ENCODE assay signal across 14 mouse cellular contexts in the genomic region with DNA sequence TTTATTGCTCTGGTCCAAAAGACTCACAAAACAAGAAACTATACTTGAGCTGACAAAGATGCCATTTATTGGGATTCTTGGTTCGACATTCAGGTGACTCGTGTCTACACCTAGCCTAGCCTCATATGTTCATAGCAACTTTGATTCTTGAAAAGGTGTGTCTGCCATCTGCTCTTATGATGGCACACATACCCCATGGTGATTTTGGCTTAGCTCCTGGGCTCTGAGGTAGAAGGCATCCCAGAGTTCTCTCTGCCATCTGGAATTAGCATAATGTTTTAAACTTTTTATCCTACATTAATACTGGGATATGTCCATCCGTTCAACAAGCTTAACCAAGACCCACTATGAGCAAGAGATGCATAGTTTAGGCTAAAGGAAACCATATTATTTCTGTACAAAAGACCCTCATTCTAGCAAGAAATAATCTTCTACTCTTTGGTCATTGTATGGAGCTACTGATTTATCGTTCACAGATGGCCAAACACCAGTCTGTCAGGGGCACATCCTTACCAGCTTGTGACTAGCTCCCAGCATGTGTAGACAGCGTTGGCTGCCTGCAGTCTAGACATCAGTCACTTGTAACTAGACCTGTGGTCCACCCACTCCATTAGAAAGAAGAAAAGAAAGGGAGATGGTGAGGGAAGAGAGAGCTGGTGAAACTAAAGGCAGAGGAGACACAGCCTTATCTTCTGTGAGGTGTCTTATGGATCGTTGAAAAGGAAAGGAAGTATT.
DNase-seq lines count a peak whose midpoint lies in the region; ATAC-seq lines count a peak whose summit lies in the region.
"Had no signal": no experiment of that assay in that cellular context is flagged by ENCODE, and none has a peak within 500 bp of the region (broad histone marks: within the 10 kb centered on the region; RNA-seq: fewer than 3 reads in every experiment).

No protein-coding gene starts in this region.

- peaks cover 16% of the 10 kb centered on the region for H3K4me1 ChIP-seq in forebrain, embryonic 14.5 days (ENCODE audit: control insufficient read depth, insufficient read depth, low read length)
- H3K4me1 ChIP-seq in forebrain, embryonic 10.5 days, result peaks cover 57% of the 10 kb centered on the region
- H3K4me1 ChIP-seq in limb, embryonic 10.5 days, result peaks cover 86% of the 10 kb centered on the region

- no peak overlapping the region for H3K4me2 ChIP-seq in forebrain, embryonic 14.5 days (ENCODE audit: low read length)
- H3K4me2 ChIP-seq: kidney, embryonic 15.5 days; midbrain, embryonic 12.5 days; neural tube, embryonic 12.5 days had no signal

- 84% methylated on average over 6 of the region's 6 CpGs for WGBS in forebrain, embryonic 14.5 days
- WGBS in forebrain, embryonic 10.5 days, result 92% methylated on average over 6 of the region's 6 CpGs
- 87% methylated on average over 6 of the region's 6 CpGs for WGBS in limb, embryonic 10.5 days

- H3K9ac ChIP-seq in forebrain, embryonic 14.5 days (ENCODE audit: low read length), result no peak overlapping the region
- H3K9ac ChIP-seq: kidney, embryonic 15.5 days; midbrain, embryonic 12.5 days; neural tube, embryonic 12.5 days had no signal

- ATAC-seq in forebrain, embryonic 14.5 days, result peak; percentile 38; the same call in 1 of the 2 replicates

- no peaks in the 10 kb centered on the region for H3K9me3 ChIP-seq in forebrain, embryonic 14.5 days (replicated peaks; ENCODE audit: control insufficient read depth, low read length)
- no peaks in the 10 kb centered on the region for H3K9me3 ChIP-seq in forebrain, embryonic 10.5 days
- H3K9me3 ChIP-seq in limb, embryonic 10.5 days (replicated peaks), result no peaks in the 10 kb centered on the region
- H3K9me3 ChIP-seq: kidney, embryonic 15.5 days; midbrain, embryonic 12.5 days; neural tube, embryonic 12.5 days had no signal

- no peaks in the 10 kb centered on the region for H3K27me3 ChIP-seq in forebrain, embryonic 14.5 days (replicated peaks; ENCODE audit: control insufficient read depth, insufficient read depth, low read length)
- peaks cover 22% of the 10 kb centered on the region; the same call in 1 of the 2 replicates for H3K27me3 ChIP-seq in forebrain, embryonic 10.5 days (ENCODE audit: poor library complexity, severe bottlenecking)
- no peaks in the 10 kb centered on the region for H3K27me3 ChIP-seq in limb, embryonic 10.5 days (ENCODE audit: low read depth, poor library complexity, severe bottlenecking)
- H3K27me3 ChIP-seq: neural tube, embryonic 12.5 days had no signal

- DNase-seq in forebrain, embryonic 14.5 days (ENCODE audit: low spot score), result no peak
- no peak for DNase-seq in forebrain, embryonic 10.5 days (ENCODE audit: extremely low spot score, low spot score)
- DNase-seq in left cerebral cortex, postnatal 25 days (ENCODE audit: low spot score in 2 of 2), result peak; percentile 22 to 25
- no peak for DNase-seq in left cerebral cortex, adult 9 months (ENCODE audit: low spot score in 2 of 2)
- peak; percentile 90 for DNase-seq in cerebellum, adult 9-10 months
- DNase-seq in limb, embryonic 10.5 days (ENCODE audit: low spot score), result peak; percentile 29
- no peak for DNase-seq in adipocyte (ENCODE audit: low spot score)
- no peak for DNase-seq in adrenal gland, postnatal 10 days
- DNase-seq: adrenal gland, postnatal 36 days; lung, adult 2 months had no signal

- no peak overlapping the region for H3K4me3 ChIP-seq in forebrain, embryonic 14.5 days (ENCODE audit: low read depth, low read length)
- no peak overlapping the region for H3K4me3 ChIP-seq in forebrain, embryonic 10.5 days
- no peak overlapping the region for H3K4me3 ChIP-seq in limb, embryonic 10.5 days
- H3K4me3 ChIP-seq: kidney, embryonic 15.5 days; midbrain, embryonic 12.5 days; neural tube, embryonic 12.5 days had no signal

- H3K27ac ChIP-seq in forebrain, embryonic 14.5 days (ENCODE audit: low read depth, low read length), result no peak overlapping the region
- no peak overlapping the region for H3K27ac ChIP-seq in forebrain, embryonic 10.5 days
- H3K27ac ChIP-seq in limb, embryonic 10.5 days, result no peak overlapping the region
- H3K27ac ChIP-seq: kidney, embryonic 15.5 days; macrophage; midbrain, embryonic 12.5 days; neural tube, embryonic 12.5 days had no signal

- intact Hi-C loops in left cerebral cortex, postnatal 25 days (cut with DNase I), result no loop called here

- H3K36me3 ChIP-seq in forebrain, embryonic 14.5 days (ENCODE audit: control insufficient read depth, insufficient read depth, low read length), result no peaks in the 10 kb centered on the region
- H3K36me3 ChIP-seq in forebrain, embryonic 10.5 days (replicated peaks), result no peaks in the 10 kb centered on the region
- H3K36me3 ChIP-seq in limb, embryonic 10.5 days, result no peaks in the 10 kb centered on the region
- H3K36me3 ChIP-seq: kidney, embryonic 15.5 days; midbrain, embryonic 12.5 days; neural tube, embryonic 12.5 days had no signal

Comparison
In these comparisons a context has a peak if more than half of its experiments do, and no peak if none do; other contexts are left out.
1. DNase-seq: peak in left cerebral cortex, postnatal 25 days (2 of 2), cerebellum, adult 9-10 months (single experiment) and limb, embryonic 10.5 days (single experiment); none in forebrain, embryonic 14.5 days (single experiment), forebrain, embryonic 10.5 days (single experiment), left cerebral cortex, adult 9 months (0 of 2), adipocyte (single experiment) and adrenal gland, postnatal 10 days (single experiment).